Mouse (Mus musculus): ENCODE results near the gene Glod5. TPM values are rescaled to one million over a fixed set of nuclear protein-coding genes. Genes with fewer than 3 reads are reported as not detected.
"Not testable (repeated sequence)": the region's sequence is repeated elsewhere in the genome, so short reads cannot be mapped to it uniquely, and the experiment has no call there.

Glod5 gene
- 0.34 and 0.64 TPM in 2 replicates for polyA plus RNA-seq (2015; fragmentation: Nextera tagmentation; extraction: Ambion mirVana)

DNA sequence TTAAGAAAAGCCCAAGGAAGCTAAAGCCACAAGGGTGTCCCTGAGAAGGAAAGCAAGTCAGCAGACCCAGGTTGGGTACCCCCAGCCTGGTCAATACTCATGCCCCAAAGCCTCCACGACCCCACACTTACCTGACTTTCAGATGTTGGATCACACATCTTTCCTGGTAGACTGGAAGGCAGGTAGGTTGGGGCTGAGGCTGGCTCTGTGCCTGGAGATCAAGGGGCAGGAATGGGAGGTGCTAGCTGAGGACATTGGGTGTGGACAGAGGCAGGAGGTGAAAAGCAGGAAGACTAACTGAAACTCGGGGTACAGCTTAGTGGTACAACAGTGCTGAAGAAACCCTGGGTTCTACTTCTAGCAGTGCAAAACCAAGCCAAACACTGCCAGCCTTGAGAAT is at the start of gene Glod5:
Gene Glod5 (minus strand): TSS at position 207 of the 400 bp plus-strand sequence.
- WGBS = 70% methylated on average over 2 of the region's 2 CpGs

DNA sequence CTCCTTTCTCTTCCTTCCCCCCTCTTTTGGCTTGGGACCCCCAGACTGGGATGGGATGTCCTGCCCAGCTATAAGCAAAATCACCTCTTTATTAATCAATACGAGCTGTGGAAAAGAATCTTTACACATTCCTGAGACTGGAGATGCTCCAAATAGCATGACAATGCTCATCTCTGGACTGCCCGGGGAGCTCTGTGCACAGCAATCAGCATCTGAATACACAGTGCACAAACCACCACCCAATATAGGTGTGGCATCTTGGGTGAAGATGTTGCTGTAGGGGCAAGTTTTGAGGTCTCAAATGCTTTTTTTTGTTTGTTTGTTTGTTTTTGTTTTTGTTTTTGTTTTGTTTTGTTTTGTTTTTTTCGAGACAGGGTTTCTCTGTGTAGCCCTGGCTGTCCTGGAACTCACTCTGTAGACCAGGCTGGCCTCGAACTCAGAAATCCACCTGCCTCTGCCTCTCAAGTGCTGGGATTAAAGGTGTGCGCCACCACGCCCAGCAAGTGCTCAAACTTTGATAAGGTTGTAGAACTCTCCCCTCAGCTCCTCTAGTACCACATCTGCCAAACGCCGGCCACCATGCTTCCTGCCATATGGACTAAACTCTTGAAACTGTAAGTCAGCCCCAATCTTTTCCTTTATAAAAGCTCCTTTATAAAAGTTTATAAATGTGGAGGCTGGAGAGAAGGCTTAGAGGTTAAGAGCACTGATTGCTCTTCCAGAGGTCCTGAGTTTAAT is 32.9 kb upstream of the Glod5 start:
- not testable (repeated sequence) for H3K4me1 ChIP-seq (ENCODE audit: insufficient read depth, low read length); H3K27me3 ChIP-seq (ENCODE audit: insufficient read depth, low read length); H3K36me3 ChIP-seq (ENCODE audit: insufficient read depth, low read length); H3K4me3 ChIP-seq (ENCODE audit: low read length); H3K9ac ChIP-seq (replicated peaks; ENCODE audit: low read length); H3K27ac ChIP-seq (ENCODE audit: low read length); ATAC-seq (ENCODE audit: low FRiP score, low TSS enrichment); H3K4me2 ChIP-seq (replicated peaks; ENCODE audit: low read depth, low read length); H3K9me3 ChIP-seq (ENCODE audit: low read length)
- WGBS = 86% methylated on average over 7 of the region's 8 CpGs

More for the DNA sequence above, at the start of gene Glod5:
- Histone ChIP-seq H3K36me3 (ENCODE audit: insufficient read depth, low read length) (no peaks in the 10 kb centered on the region), H3K27me3 (ENCODE audit: insufficient read depth, low read length) (no peaks in the 10 kb centered on the region), H3K27ac (ENCODE audit: low read length) (no peak within 1 kb of the TSS), H3K4me1 (ENCODE audit: insufficient read depth, low read length) (no peaks in the 10 kb centered on the region), H3K9ac (replicated peaks; ENCODE audit: low read length) (no peak within 1 kb of the TSS), H3K4me2 (replicated peaks; ENCODE audit: low read depth, low read length) (no peak within 1 kb of the TSS), H3K9me3 (ENCODE audit: low read length) (no peaks in the 10 kb centered on the region), H3K4me3 (ENCODE audit: low read length) (no peak within 1 kb of the TSS)
- no peak for ATAC-seq (ENCODE audit: low FRiP score, low TSS enrichment)

GRCm38 (mm10) chrX:8033009-8033408 is 14.7 kb upstream of the Glod5 start:
- H3K9ac ChIP-seq (replicated peaks; ENCODE audit: low read length) = no peak overlapping the region
- no peak overlapping the region for H3K4me2 ChIP-seq (replicated peaks; ENCODE audit: low read depth, low read length)
- no peaks in the 10 kb centered on the region for H3K4me1 ChIP-seq (ENCODE audit: insufficient read depth, low read length)
- H3K9me3 ChIP-seq (ENCODE audit: low read length) = no peaks in the 10 kb centered on the region
- H3K4me3 ChIP-seq (ENCODE audit: low read length) = no peak overlapping the region
- 73% methylated on average over 1 of the region's 1 CpGs for WGBS
- no peaks in the 10 kb centered on the region for H3K36me3 ChIP-seq (ENCODE audit: insufficient read depth, low read length)
- no peak for ATAC-seq (ENCODE audit: low FRiP score, low TSS enrichment)
- no peak overlapping the region for H3K27ac ChIP-seq (ENCODE audit: low read length)
- H3K27me3 ChIP-seq (ENCODE audit: insufficient read depth, low read length) = no peaks in the 10 kb centered on the region

DNA sequence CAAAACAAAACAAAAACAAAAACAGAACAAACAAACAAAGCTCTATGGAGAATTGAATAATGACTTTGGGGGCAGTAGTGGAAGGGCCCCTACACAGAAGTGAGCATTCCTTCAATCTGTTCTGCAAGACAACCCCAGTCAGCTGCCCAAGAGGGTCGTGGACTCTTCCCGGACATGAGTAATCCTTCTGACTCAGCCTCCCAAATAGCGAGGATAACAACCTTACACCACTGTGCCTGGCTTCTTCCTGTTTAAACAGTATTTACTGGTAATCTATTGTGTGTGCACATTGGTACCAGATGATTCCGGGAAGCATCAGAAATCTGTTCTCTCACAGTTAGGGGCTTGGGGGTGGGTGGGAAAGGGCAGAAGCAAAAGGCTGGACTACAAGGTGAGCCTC is 8.5 kb upstream of the Glod5 start:
- WGBS = 65% methylated on average over 4 of the region's 4 CpGs
- Histone ChIP-seq H3K9ac (replicated peaks; ENCODE audit: low read length) (no peak overlapping the region), H3K4me3 (ENCODE audit: low read length) (no peak overlapping the region), H3K27ac (ENCODE audit: low read length) (no peak overlapping the region), H3K9me3 (ENCODE audit: low read length) (no peaks in the 10 kb centered on the region), H3K4me1 (ENCODE audit: insufficient read depth, low read length) (no peaks in the 10 kb centered on the region), H3K27me3 (ENCODE audit: insufficient read depth, low read length) (no peaks in the 10 kb centered on the region), H3K4me2 (replicated peaks; ENCODE audit: low read depth, low read length) (no peak overlapping the region), H3K36me3 (ENCODE audit: insufficient read depth, low read length) (no peaks in the 10 kb centered on the region)
- no peak for ATAC-seq (ENCODE audit: low FRiP score, low TSS enrichment)

DNA sequence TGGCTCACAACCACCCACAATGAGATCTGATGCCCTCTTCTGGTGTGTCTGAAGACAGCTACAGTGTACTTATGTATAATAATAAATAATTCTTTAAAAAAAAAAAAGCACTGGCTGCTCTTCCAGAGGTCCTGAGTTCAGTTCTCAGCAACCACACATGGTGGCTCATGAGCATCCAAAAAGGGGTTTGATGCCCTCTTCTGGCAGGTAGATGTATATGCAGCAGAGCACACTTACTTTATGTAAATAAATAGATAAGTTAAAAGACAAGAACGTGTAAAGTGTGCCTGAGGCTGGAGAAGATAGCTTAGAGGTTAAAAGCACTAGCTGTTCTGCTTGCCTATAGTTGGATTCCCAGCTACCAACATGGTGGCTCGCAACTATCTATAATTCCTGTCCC is 6.5 kb upstream of the Glod5 start:
- no peak overlapping the region for H3K4me3 ChIP-seq (ENCODE audit: low read length)
- H3K4me2 ChIP-seq (replicated peaks; ENCODE audit: low read depth, low read length) = no peak overlapping the region
- ATAC-seq (ENCODE audit: low FRiP score, low TSS enrichment) = no peak
- no peaks in the 10 kb centered on the region for H3K36me3 ChIP-seq (ENCODE audit: insufficient read depth, low read length)
- H3K27me3 ChIP-seq (ENCODE audit: insufficient read depth, low read length) = no peaks in the 10 kb centered on the region
- no peaks in the 10 kb centered on the region for H3K9me3 ChIP-seq (ENCODE audit: low read length)
- H3K9ac ChIP-seq (replicated peaks; ENCODE audit: low read length) = no peak overlapping the region
- WGBS = 74% methylated on average over 2 of the region's 2 CpGs
- H3K27ac ChIP-seq (ENCODE audit: low read length) = no peak overlapping the region
- no peaks in the 10 kb centered on the region for H3K4me1 ChIP-seq (ENCODE audit: insufficient read depth, low read length)

DNA sequence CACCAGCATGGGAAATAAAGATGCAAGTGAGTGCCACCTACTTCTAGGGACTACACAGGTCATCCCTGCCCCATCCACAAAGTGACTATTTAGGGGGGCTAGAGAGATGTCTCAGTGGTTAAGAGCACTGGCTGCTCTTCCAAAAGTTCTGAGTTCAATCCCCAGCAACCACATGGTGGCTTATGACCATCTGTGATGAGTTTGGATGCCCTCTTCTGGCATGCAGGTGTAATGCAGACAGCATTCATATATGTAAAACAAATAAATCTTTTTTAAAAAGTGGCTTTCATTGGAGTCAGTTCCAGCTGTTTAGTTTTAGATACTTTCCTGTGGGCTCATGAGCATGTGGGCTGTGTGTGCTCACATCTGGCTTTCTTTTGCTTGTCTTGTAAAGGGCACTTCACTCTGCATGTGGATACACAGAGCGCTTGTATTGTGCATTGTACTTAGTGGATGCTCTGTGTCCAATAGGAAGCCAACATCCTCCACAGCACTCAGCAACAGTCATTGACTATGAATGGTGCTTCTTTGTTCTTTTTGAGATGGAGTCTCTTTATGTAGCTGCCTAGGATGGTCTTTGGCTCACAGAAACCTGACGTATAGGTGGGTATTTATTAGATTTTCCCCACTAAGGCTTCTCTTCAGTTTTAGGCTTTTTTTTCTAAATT is 2.0 kb upstream of the Glod5 start:
- Histone ChIP-seq H3K27ac (ENCODE audit: low read length) (no peak overlapping the region), H3K27me3 (ENCODE audit: insufficient read depth, low read length) (no peaks in the 10 kb centered on the region), H3K4me3 (ENCODE audit: low read length) (no peak overlapping the region), H3K36me3 (ENCODE audit: insufficient read depth, low read length) (no peaks in the 10 kb centered on the region), H3K4me1 (ENCODE audit: insufficient read depth, low read length) (no peaks in the 10 kb centered on the region), H3K9me3 (ENCODE audit: low read length) (no peaks in the 10 kb centered on the region), H3K4me2 (replicated peaks; ENCODE audit: low read depth, low read length) (no peak overlapping the region), H3K9ac (replicated peaks; ENCODE audit: low read length) (no peak overlapping the region)
- 91% methylated on average over 2 of the region's 2 CpGs for WGBS
- ATAC-seq (ENCODE audit: low FRiP score, low TSS enrichment) = no peak

- no peaks in the 10 kb centered on the region for H3K27me3 ChIP-seq (ENCODE audit: insufficient read depth, low read length)
- no peak for ATAC-seq (ENCODE audit: low FRiP score, low TSS enrichment)
- no peak overlapping the region for H3K4me2 ChIP-seq (replicated peaks; ENCODE audit: low read depth, low read length)
- no peaks in the 10 kb centered on the region for H3K9me3 ChIP-seq (ENCODE audit: low read length)
- no peak overlapping the region for H3K9ac ChIP-seq (replicated peaks; ENCODE audit: low read length)
- H3K4me1 ChIP-seq (ENCODE audit: insufficient read depth, low read length) = no peaks in the 10 kb centered on the region
- H3K27ac ChIP-seq (ENCODE audit: low read length) = no peak overlapping the region
- H3K36me3 ChIP-seq (ENCODE audit: insufficient read depth, low read length) = no peaks in the 10 kb centered on the region
- no peak overlapping the region for H3K4me3 ChIP-seq (ENCODE audit: low read length)
- WGBS = 14% methylated on average over 5 of the region's 5 CpGs
These were observed 1.1 kb downstream of the Glod5 start for GRCm38 (mm10) chrX:8017142-8017541.

DNA sequence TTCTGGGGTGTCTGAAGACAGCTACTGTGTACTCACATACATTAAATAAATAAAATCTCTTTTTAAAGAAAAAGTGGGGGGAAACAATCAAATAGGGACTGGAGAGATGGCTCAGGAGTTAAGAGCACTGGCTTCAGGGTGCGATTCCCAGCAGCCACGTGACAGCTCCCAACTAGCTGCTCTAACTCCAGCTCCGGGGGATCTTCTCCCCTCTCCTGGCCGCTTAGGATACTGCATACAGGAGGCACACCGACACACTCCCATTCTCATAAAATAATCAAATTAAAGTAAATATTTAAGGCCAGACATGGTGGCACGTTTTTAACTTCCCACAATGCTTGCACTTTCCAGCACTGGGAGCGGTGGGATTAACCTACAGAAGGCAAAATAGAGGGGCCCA is 2.6 kb downstream of the Glod5 start:
- not testable (repeated sequence) for H3K4me3 ChIP-seq (ENCODE audit: low read length); H3K36me3 ChIP-seq (ENCODE audit: insufficient read depth, low read length); ATAC-seq (ENCODE audit: low FRiP score, low TSS enrichment); H3K4me1 ChIP-seq (ENCODE audit: insufficient read depth, low read length); H3K9me3 ChIP-seq (ENCODE audit: low read length); H3K4me2 ChIP-seq (replicated peaks; ENCODE audit: low read depth, low read length); H3K27me3 ChIP-seq (ENCODE audit: insufficient read depth, low read length); H3K9ac ChIP-seq (replicated peaks; ENCODE audit: low read length); H3K27ac ChIP-seq (ENCODE audit: low read length)
- WGBS = 31% methylated on average over 7 of the region's 7 CpGs

GRCm38 (mm10) chrX:8013569-8014314 is 4.5 kb downstream of the Glod5 start:
- WGBS = 39% methylated on average over 8 of the region's 8 CpGs
- Histone ChIP-seq H3K4me1 (ENCODE audit: insufficient read depth, low read length) (no peaks in the 10 kb centered on the region), H3K9me3 (ENCODE audit: low read length) (no peaks in the 10 kb centered on the region), H3K9ac (replicated peaks; ENCODE audit: low read length) (no peak overlapping the region), H3K27me3 (ENCODE audit: insufficient read depth, low read length) (no peaks in the 10 kb centered on the region), H3K36me3 (ENCODE audit: insufficient read depth, low read length) (no peaks in the 10 kb centered on the region), H3K27ac (ENCODE audit: low read length) (no peak overlapping the region), H3K4me3 (ENCODE audit: low read length) (no peak overlapping the region), H3K4me2 (replicated peaks; ENCODE audit: low read depth, low read length) (no peak overlapping the region)
- no peak for ATAC-seq (ENCODE audit: low FRiP score, low TSS enrichment)

DNA sequence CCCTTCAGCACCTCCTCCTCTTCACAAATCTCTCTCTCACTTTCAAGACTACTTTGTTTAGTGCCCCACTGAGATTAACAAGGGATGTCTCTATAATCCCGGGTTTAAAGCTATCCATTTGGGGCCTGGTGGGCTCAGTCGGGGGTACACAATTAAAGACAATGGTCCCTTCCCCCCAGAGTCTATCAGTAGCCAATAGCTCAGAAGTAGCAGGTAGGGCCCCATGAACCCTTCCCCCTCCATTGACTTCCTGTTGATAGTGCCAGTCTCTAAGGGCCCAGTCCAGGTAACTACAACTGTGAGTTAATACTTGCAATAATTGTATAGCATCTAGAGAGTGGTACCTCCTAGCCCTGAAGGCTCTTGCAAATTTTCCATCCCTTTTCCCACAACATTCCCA is 5.1 kb downstream of the Glod5 start:
- ATAC-seq (ENCODE audit: low FRiP score, low TSS enrichment) = no peak
- no peaks in the 10 kb centered on the region for H3K36me3 ChIP-seq (ENCODE audit: insufficient read depth, low read length)
- 20% methylated on average over 2 of the region's 2 CpGs for WGBS

More for the DNA sequence above, 5.1 kb downstream of the Glod5 start:
- Histone ChIP-seq H3K4me1 (ENCODE audit: insufficient read depth, low read length) (no peaks in the 10 kb centered on the region), H3K9me3 (ENCODE audit: low read length) (no peaks in the 10 kb centered on the region), H3K4me3 (ENCODE audit: low read length) (no peak overlapping the region), H3K4me2 (replicated peaks; ENCODE audit: low read depth, low read length) (no peak overlapping the region), H3K27me3 (ENCODE audit: insufficient read depth, low read length) (no peaks in the 10 kb centered on the region), H3K9ac (replicated peaks; ENCODE audit: low read length) (no peak overlapping the region), H3K27ac (ENCODE audit: low read length) (no peak overlapping the region)

Data from kidney, embryonic 16.5 days (tissue).